Mouse (Mus musculus) induced T-regulatory cell, adult 2 months (primary cell): ENCODE data around the gene Gm21637.
"Not testable (repeated sequence)": the region's sequence is repeated elsewhere in the genome, so short reads cannot be mapped to it uniquely, and the experiment has no call there.

Experiments
- DNase-seq: peaks from one replicate; pipeline ENCODE4 v3.0.0-alpha.2; 2012; ENCODE audit warnings: low read depth

The Gm21637 gene

DNA sequence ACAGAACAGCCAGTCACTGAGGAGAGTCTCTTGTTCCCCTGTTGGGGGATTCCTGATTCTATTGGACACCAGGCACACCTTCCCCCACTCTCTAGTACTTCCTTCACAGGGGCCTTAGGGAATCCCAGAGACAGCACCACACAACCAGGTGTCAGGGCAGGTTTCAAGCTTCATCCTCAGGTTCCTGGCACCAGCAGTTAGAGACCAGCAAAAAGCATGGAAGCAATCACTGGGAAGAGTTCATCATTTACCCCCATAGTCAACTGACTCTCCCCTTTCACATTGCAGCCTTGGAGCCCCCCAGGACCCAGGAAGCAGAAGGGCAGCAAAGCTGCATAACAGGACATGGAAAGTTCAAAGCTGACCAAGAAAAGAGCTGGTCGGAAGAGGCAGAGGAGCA is at the start of gene Gm21637:
Gene Gm21637 (plus strand): TSS at position 301 of the 400 bp plus-strand sequence.
- DNase-seq: not testable (repeated sequence)
